Mouse (Mus musculus): ENCODE measurements at regions not wholly inside any gene's neighbourhood (a gene's known extent, or its start where the extent isn't known, plus 50 kb on each side); places are given as distances from the start of the nearest gene placed in this dataset.
A peak's percentile ranks its signal among the peaks of the same experiment; 100 is the strongest.

DNA sequence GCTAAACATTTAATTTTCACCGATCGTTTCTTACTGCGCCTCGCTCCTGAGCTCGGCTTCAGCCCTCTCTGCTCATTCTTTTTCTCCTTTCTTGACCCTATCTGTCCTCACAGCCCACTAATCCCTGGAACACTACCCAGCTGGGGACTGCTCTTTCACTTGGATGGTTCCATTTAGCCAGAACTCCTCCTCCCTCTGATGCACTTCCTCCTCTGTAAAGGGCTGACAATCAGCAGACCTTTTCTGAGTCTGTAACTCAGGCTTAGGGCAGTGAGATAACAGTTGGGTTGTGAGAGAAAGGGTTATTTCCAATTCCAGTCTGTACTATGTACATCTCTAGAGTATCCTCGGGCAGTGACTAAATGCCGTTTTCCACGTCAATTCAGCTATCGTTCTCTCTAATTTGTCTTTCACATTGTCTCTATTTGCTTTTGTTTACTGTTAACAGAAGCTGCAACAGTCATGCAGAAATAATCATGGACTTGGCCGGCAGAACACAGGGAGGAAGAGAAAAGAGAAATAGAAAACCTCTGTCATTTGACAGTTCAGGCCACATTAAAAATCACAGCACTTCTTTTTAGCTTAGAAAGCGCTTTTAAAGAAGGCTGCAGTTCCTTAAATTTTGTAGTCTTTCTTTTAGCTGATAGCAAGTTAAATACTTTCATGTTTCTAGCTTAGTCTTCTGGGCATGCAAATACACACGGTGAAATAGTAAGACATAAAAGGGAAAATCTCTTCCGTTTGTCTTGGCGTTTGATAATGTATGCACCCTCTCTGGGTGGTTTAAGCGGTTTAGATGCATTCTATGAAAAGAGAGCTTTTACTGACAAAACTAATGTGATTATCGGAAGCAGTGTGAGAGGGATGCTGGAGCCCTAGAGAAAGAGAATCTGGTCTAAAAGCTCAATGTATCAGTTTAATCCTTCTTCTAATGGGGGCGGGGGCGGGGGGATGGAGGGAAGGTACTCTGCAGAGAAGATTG, 94.7 kb upstream of the Fam181b start:
- no peak for DNase-seq

DNA sequence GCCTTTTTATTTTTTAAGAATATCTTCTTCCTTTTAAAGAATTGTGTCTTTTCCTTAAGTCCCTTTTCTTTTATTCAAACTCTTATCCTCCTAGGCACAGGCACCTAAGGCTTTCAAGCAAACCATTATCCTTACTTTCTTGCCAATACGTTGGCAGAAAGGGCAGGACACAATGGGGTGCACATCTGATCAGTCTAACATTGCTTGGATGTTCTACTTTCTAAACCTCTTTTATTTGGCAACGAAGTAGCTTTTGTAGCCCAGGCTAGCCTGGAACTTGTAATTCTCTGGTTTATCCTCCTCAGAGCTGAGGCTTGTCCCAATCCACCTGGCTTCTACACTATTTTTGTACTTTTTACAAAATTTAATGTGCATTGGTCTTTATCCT, 94.0 kb upstream of the Fam181b start:
- DNase-seq, result no peak

DNA sequence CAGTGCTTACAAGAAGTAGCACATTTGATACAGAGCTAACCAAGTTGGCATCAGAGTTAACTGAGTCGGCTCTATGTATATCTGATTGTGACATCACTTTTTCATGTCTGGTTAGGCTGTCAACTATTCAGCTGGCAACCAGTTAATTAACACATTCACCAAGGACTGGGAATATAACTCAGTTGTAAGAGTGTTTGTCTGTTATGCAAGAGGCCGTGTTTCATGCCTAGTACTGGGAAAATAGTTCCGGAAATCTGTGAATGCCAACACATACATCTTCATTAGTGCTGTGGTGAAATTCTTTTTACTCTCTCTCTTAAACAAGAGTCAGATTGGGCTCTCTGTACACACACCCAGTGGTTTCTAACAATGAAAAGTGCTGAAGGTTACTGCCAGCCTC, 80.8 kb upstream of the Fam181b start:
- DNase-seq, result no peak

DNA sequence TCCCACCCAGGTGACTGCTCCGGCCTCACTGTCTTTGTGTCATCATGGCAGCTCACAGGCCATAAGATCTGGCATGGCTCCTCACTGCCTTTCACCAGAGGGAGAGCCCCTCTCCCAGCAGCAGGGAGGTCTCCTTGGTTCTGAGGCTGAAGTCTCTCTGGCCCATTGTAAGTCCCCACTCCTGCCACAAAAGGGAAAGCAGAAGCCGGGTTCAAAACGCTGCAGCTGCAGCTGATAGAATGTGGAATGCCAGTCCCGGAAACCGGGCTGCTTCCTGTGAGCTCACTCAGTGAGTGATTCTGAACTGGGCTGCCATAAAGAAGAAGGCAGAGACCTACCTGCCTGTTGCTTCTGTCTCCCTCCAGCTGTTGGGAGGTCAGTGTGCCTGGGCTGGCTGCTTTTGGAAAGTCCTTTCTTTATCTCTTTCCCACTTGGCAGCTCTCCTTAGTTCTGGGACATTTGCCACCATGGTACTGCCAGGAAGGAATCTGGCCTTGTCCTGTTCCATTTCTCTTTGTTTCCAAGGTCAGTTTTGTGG, 72.9 kb upstream of the Fam181b start:
- DNase-seq, result peak; percentile 1

DNA sequence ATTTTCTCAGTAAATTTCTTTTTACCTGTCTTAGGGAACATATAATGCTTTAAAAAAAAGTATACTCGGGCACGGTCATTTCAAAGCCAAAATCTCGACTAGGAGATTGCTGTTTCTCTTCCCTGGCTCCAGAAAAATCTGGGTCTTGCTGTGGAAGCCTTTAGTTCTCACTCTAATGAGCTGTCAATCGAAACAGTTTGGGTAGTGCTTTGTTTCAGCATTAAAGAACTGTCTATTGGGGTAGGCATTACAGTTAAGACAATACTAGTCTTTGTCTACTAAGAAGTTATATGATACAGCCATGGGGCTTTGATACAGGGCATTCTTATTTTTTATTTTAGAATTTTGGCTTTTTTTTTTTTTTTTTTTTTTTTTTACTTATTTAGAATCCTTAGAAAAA, 71.9 kb upstream of the Fam181b start:
- DNase-seq, result no peak

DNA sequence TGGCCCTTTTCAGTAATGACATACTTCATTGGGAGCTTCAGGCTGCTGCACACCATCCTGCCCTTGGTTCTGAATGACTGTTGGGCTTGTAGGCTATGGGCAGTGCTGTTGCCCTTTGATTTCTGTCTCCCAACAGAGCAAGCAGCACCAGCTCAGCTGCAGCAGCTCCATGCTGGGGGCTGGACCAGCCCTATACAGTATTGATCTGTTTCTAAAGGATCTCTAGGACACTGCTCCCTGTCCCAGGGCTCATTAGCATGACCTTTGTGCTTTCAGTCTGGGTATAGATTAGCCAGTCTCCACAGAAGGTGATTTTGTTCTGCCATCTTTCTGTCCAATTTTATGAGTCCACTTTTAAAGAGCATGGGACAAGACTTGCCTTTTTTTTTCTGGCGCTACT, 60.3 kb upstream of the Fam181b start:
- no peak for DNase-seq

DNA sequence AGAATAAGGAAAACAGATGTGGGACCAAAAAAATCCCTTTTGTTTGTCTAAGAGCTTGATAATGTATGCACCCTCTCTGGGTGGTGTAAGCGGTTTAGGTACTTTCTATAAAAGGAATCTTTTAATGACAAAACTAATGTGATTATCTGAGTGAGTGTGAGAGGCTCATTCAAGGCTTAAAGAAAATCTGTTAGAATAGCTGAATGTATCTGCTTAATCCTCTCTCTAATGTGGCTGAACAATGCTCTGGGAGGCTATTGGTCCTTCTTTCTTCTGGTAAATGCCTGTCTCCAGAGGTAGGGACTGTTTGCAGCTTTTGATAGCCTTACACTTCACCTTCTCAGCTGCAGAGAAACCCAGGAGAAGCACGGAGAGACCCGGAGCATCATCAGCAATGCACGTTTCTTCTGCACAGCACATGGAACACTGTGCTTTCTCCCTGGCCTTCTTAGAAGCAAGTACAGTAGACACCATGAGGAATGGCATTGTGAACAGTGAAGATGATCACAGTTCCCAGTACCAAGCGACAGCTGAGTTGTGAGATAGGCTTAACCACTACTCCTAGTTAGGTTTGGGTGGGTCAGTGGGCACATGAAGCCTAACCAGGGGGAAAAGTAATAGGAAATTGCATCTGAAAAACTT, 56.1 kb upstream of the Fam181b start:
- DNase-seq, result no peak

DNA sequence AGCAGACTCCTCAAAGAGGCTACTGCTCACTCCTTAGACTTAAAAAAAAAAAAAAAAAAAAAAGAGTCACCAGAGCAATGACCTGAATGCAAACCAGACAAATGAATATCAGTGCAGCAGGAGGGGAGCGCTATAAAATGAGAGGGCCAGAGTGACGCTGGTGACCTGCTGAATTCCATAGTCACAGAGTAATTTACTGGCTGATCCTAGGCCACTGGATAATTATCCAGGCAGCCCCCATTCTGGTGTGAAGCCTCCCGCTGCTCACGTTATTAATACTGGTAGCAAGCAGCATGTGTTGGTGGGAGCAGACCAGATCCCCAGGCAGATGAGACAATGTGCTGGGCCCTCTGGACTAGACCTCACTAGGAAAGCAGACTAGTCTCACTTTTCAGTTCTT, 53.4 kb upstream of the Fam181b start:
- no peak for DNase-seq
